Mouse (Mus musculus) thymus, adult 18-20 months (tissue): Measurements from ENCODE around the gene Bcar3.

Source experiments
- DNase-seq, 2 experiments: peaks; one replicate each; pipeline ENCODE4 v3.0.0; 2022; ENCODE audit warnings: mixed read lengths in 2 of 2

The Bcar3 gene

GRCm38 (mm10) chr3:122485699-122486098 lies 191.8 kb downstream of the Bcar3 start:
- DNase-seq: no peak

GRCm38 (mm10) chr3:122486193-122486592 lies 192.3 kb downstream of the Bcar3 start:
- DNase-seq: no peak

GRCm38 (mm10) chr3:122488051-122488754 lies 194.3 kb downstream of the Bcar3 start:
- no peak for DNase-seq

- DNase-seq: no peak
Observed at GRCm38 (mm10) chr3:122490574-122490973, 196.6 kb downstream of the Bcar3 start.

GRCm38 (mm10) chr3:122492006-122492405 lies 198.1 kb downstream of the Bcar3 start:
- DNase-seq: no peak

GRCm38 (mm10) chr3:122492872-122493615 lies 199.1 kb downstream of the Bcar3 start:
- no peak for DNase-seq

- DNase-seq: no peak
Observed at GRCm38 (mm10) chr3:122494764-122495163, 200.8 kb downstream of the Bcar3 start.

- no peak for DNase-seq
Observed at GRCm38 (mm10) chr3:122497871-122498270, 203.9 kb downstream of the Bcar3 start.

GRCm38 (mm10) chr3:122498528-122498927 lies 204.6 kb downstream of the Bcar3 start:
- no peak for DNase-seq

- no peak for DNase-seq
Observed at GRCm38 (mm10) chr3:122499647-122500046, 205.7 kb downstream of the Bcar3 start.

GRCm38 (mm10) chr3:122500929-122501328 lies 207.0 kb downstream of the Bcar3 start:
- no peak for DNase-seq

- DNase-seq: no peak
Observed at GRCm38 (mm10) chr3:122506343-122506916, 212.5 kb downstream of the Bcar3 start.

- DNase-seq: no peak
Observed at GRCm38 (mm10) chr3:122507826-122508225, 213.9 kb downstream of the Bcar3 start.

GRCm38 (mm10) chr3:122509084-122509483 lies 215.1 kb downstream of the Bcar3 start:
- peak in 1 of 2 experiments; percentile 9 for DNase-seq

- no peak for DNase-seq
Observed at GRCm38 (mm10) chr3:122509534-122510239, 215.8 kb downstream of the Bcar3 start.

GRCm38 (mm10) chr3:122510240-122510750 lies 216.4 kb downstream of the Bcar3 start:
- DNase-seq: no peak

- DNase-seq: no peak
Observed at GRCm38 (mm10) chr3:122510932-122511331, 217.0 kb downstream of the Bcar3 start.

- DNase-seq: no peak
Observed at GRCm38 (mm10) chr3:122511721-122512619, 218.0 kb downstream of the Bcar3 start.

GRCm38 (mm10) chr3:122512725-122513375 lies 218.9 kb downstream of the Bcar3 start:
- no peak for DNase-seq

GRCm38 (mm10) chr3:122515568-122516326 lies 221.8 kb downstream of the Bcar3 start:
- DNase-seq: no peak

- no peak for DNase-seq
Observed at GRCm38 (mm10) chr3:122516327-122516695, 222.4 kb downstream of the Bcar3 start.
